Mouse (Mus musculus): ENCODE measurements around the gene Ccdc180. TPM values are rescaled to one million over a fixed set of nuclear protein-coding genes. Genes with fewer than 3 reads are reported as not detected.

The Ccdc180 gene
- total and polyA plus RNA-seq, 3 experiments, result 0.20 TPM; not detected in 2

- Histone ChIP-seq H3K27ac (ENCODE audit: insufficient read depth, low read depth) (no peak overlapping the region), H3K27me3 (replicated peaks) (peaks cover 3% of the 10 kb centered on the region), H3K79me2 (replicated peaks; ENCODE audit: control insufficient read depth, extremely low read depth, insufficient read depth, poor library complexity, severe bottlenecking) (no peaks in the 10 kb centered on the region), H3K9me3 (replicated peaks; ENCODE audit: low read length) (peaks cover 8% of the 10 kb centered on the region), H3K9ac (ENCODE audit: insufficient read depth, low read depth) (no peak overlapping the region), H3K36me3 (replicated peaks in 1 of 2; ENCODE audit: control insufficient read depth in 1 of 2, insufficient read depth in 1 of 2, low read length in 1 of 2) (no peaks in the 10 kb centered on the region), H3K4me2 (ENCODE audit: insufficient read depth, low read depth, poor library complexity, severe bottlenecking) (no peak overlapping the region), H3K4me1 (ENCODE audit: control insufficient read depth in 1 of 2, insufficient read depth in 2 of 2) (peaks cover 0 to 6% of the 10 kb centered on the region in 2 experiments; a peak in 2 of 4 replicates), H3K4me3 (replicated peaks in 1 of 3; ENCODE audit: low read depth in 2 of 3, low read length in 2 of 3, poor library complexity in 1 of 3) (no peak overlapping the region)
- no peak for DNase-seq (ENCODE audit: extremely low read depth)
- TF ChIP-seq NELFE (IDR thresholded peaks at IDR 0.05; ENCODE audit: low read depth, low read length), result no peak
- TF ChIP-seq ZC3H11A (IDR thresholded peaks at IDR 0.05; ENCODE audit: low read depth, low read length), result no peak
- TF ChIP-seq ZKSCAN1 (IDR thresholded peaks at IDR 0.05; ENCODE audit: borderline replicate concordance, low read depth, low read length), result no peak
- no peak for TF ChIP-seq MAZ (IDR thresholded peaks at IDR 0.05; ENCODE audit: low read depth, low read length)
- no peak for TF ChIP-seq TBP (conservative IDR thresholded peaks at IDR 0.05; ENCODE audit: low read depth, low read length)
- no peak for TF ChIP-seq CTCF (conservative IDR thresholded peaks at IDR 0.05 in 1 of 2, IDR thresholded peaks at IDR 0.05 in 1 of 2; ENCODE audit: low read depth in 2 of 2, low read length in 2 of 2)
- no peak for TF ChIP-seq USF2 (conservative IDR thresholded peaks at IDR 0.05; ENCODE audit: low read depth, low read length)
- no peak for TF ChIP-seq RAD21 (IDR thresholded peaks at IDR 0.05; ENCODE audit: low read depth, low read length)
- in situ Hi-C loops (cut with MboI; ENCODE audit: low pct_ligation_motif_present, low pct_unique_long_range_greater_than_20kb, low sequenced_read_pairs), result no loop called here
- dilution Hi-C loops (cut with MboI; ENCODE audit: extremely low pct_ligation_motif_present, extremely low pct_unique_long_range_greater_than_20kb, low sequenced_read_pairs), result no loop called here
These were observed 65.1 kb downstream of the Ccdc180 start for GRCm38 (mm10) chr4:45955235-45955634.

GRCm38 (mm10) chr4:45956131-45956530 is 66.0 kb downstream of the Ccdc180 start:
- H3K79me2 ChIP-seq (replicated peaks; ENCODE audit: control insufficient read depth, extremely low read depth, insufficient read depth, poor library complexity, severe bottlenecking), result no peaks in the 10 kb centered on the region
- H3K9me3 ChIP-seq (replicated peaks; ENCODE audit: low read length), result peaks cover 8% of the 10 kb centered on the region
- in situ Hi-C loops (cut with MboI; ENCODE audit: low pct_ligation_motif_present, low pct_unique_long_range_greater_than_20kb, low sequenced_read_pairs), result no loop called here
- peaks cover 0 to 6% of the 10 kb centered on the region in 2 experiments; a peak in 2 of 4 replicates for H3K4me1 ChIP-seq (ENCODE audit: control insufficient read depth in 1 of 2, insufficient read depth in 2 of 2)
- H3K27ac ChIP-seq (ENCODE audit: insufficient read depth, low read depth), result no peak overlapping the region
- H3K27me3 ChIP-seq (replicated peaks), result peaks cover 3% of the 10 kb centered on the region
- dilution Hi-C loops (cut with MboI; ENCODE audit: extremely low pct_ligation_motif_present, extremely low pct_unique_long_range_greater_than_20kb, low sequenced_read_pairs), result no loop called here
- no peak overlapping the region for H3K4me3 ChIP-seq (replicated peaks in 1 of 3; ENCODE audit: low read depth in 2 of 3, low read length in 2 of 3, poor library complexity in 1 of 3)
- H3K9ac ChIP-seq (ENCODE audit: insufficient read depth, low read depth), result no peak overlapping the region
- TF ChIP-seq MAZ (IDR thresholded peaks at IDR 0.05; ENCODE audit: low read depth, low read length), result no peak
- no peak for TF ChIP-seq BHLHE40 (IDR thresholded peaks at IDR 0.05; ENCODE audit: low read depth, low read length)
- TF ChIP-seq USF1 (IDR thresholded peaks at IDR 0.05; ENCODE audit: low read depth, low read length), result no peak
- TF ChIP-seq CHD1 (IDR thresholded peaks at IDR 0.05; ENCODE audit: low read depth, low read length), result no peak
- TF ChIP-seq E2F4 (IDR thresholded peaks at IDR 0.05; ENCODE audit: insufficient replicate concordance, low read depth, low read length), result no peak
- no peak for TF ChIP-seq MAX (IDR thresholded peaks at IDR 0.05; ENCODE audit: low read length)
- no peak for TF ChIP-seq SIN3A (IDR thresholded peaks at IDR 0.05; ENCODE audit: low read length)
- TF ChIP-seq ZNF384 (IDR thresholded peaks at IDR 0.05; ENCODE audit: low read depth, low read length), result no peak
- no peak for TF ChIP-seq TBP (conservative IDR thresholded peaks at IDR 0.05; ENCODE audit: low read depth, low read length)
- TF ChIP-seq ELF1 (IDR thresholded peaks at IDR 0.05; ENCODE audit: low read depth, low read length), result no peak
- no peak for TF ChIP-seq ZMIZ1 (IDR thresholded peaks at IDR 0.05; ENCODE audit: low read depth, low read length)
- TF ChIP-seq RAD21 (IDR thresholded peaks at IDR 0.05; ENCODE audit: low read depth, low read length), result no peak
- TF ChIP-seq CTCF (conservative IDR thresholded peaks at IDR 0.05 in 1 of 2, IDR thresholded peaks at IDR 0.05 in 1 of 2; ENCODE audit: low read depth in 2 of 2, low read length in 2 of 2), result no peak
- no peak for TF ChIP-seq EP300 (IDR thresholded peaks at IDR 0.05; ENCODE audit: low read length)
- no peak for TF ChIP-seq NELFE (IDR thresholded peaks at IDR 0.05; ENCODE audit: low read depth, low read length)
- no peak for DNase-seq (ENCODE audit: extremely low read depth)
- no peak overlapping the region for H3K4me2 ChIP-seq (ENCODE audit: insufficient read depth, low read depth, poor library complexity, severe bottlenecking)
- H3K36me3 ChIP-seq (replicated peaks in 1 of 2; ENCODE audit: control insufficient read depth in 1 of 2, insufficient read depth in 1 of 2, low read length in 1 of 2), result no peaks in the 10 kb centered on the region

Data from CH12.LX (cell line).